8 mouse cellular contexts compared by ENCODE assay signal in the genomic region with DNA sequence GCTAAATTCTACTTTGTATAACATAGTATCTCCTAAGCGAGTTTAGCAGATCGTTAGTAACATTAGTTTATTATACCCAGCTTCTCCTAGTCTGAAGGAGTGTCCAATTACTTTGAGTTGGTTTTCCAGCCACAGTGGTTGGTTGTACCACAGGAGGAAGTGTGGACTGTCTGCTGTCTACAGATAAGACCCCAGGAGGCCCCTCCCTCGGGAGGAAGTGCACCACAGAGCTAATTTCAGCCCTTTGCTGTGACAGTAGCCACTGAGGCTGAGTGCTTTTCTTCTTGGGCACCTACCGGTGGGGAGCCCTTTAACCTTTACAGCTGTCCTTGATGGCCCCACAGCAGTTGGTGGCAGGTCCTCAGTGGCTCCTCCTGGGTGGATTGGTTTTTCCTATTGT. TPM values are rescaled to one million over a fixed set of nuclear protein-coding genes. Genes with fewer than 3 reads are reported as not detected.
A peak's percentile ranks its signal among the peaks of the same experiment; 100 is the strongest.
DNase-seq lines count a peak whose midpoint lies in the region; ATAC-seq and TF ChIP-seq lines count a peak whose summit lies in the region.
"Had no signal": no experiment of that assay in that cellular context is flagged by ENCODE, and none has a peak within 500 bp of the region (broad histone marks: within the 10 kb centered on the region; RNA-seq: fewer than 3 reads in every experiment).

No protein-coding gene starts in this region.

- H3K4me2 ChIP-seq in heart, embryonic 13.5 days = peak overlapping the region; percentile 57
- H3K4me2 ChIP-seq in lung, embryonic 14.5 days = peak overlapping the region; percentile 35; the same call in 1 of the 2 replicates
- H3K4me2 ChIP-seq: embryonic facial prominence, embryonic 13.5 days had no signal

- H3K27me3 ChIP-seq in E14TG2a.4 (ENCODE audit: insufficient read depth, low read length) = no peaks in the 10 kb centered on the region
- no peaks in the 10 kb centered on the region for H3K27me3 ChIP-seq in heart, embryonic 13.5 days (replicated peaks)
- no peaks in the 10 kb centered on the region for H3K27me3 ChIP-seq in lung, embryonic 14.5 days (ENCODE audit: insufficient read depth, low read length)
- no peaks in the 10 kb centered on the region for H3K27me3 ChIP-seq in splenic B cell, adult 2 months (ENCODE audit: control insufficient read depth, insufficient read depth, low read length, poor library complexity, severe bottlenecking)
- H3K27me3 ChIP-seq: embryonic facial prominence, embryonic 13.5 days had no signal

- peak overlapping the region; percentile 85 for H3K27ac ChIP-seq in heart, embryonic 13.5 days (replicated peaks)
- peak overlapping the region; percentile 52; the same call in 1 of the 2 replicates for H3K27ac ChIP-seq in lung, embryonic 14.5 days (ENCODE audit: low read depth)
- H3K27ac ChIP-seq: embryonic facial prominence, embryonic 13.5 days had no signal

- no peaks in the 10 kb centered on the region for H3K9me3 ChIP-seq in E14TG2a.4 (ENCODE audit: low read length)
- no peaks in the 10 kb centered on the region for H3K9me3 ChIP-seq in heart, embryonic 13.5 days
- no peaks in the 10 kb centered on the region for H3K9me3 ChIP-seq in lung, embryonic 14.5 days (ENCODE audit: low read depth, low read length)
- H3K9me3 ChIP-seq: embryonic facial prominence, embryonic 13.5 days had no signal

- peaks cover 62% of the 10 kb centered on the region for H3K4me1 ChIP-seq in E14TG2a.4 (replicated peaks; ENCODE audit: low read depth, low read length)
- peaks cover 78% of the 10 kb centered on the region for H3K4me1 ChIP-seq in heart, embryonic 13.5 days
- H3K4me1 ChIP-seq in lung, embryonic 14.5 days (ENCODE audit: insufficient read depth) = 0 out of 2 replicates have a peak, but pooled peaks cover 3% of the 10 kb centered on the region

- TF ChIP-seq CTCF in E14TG2a.4 (conservative IDR thresholded peaks at IDR 0.05; ENCODE audit: low read length) = no peak
- TF ChIP-seq CTCF in lung, embryonic 14.5 days (IDR thresholded peaks at IDR 0.05; ENCODE audit: low read depth) = no peak

- H3K36me3 ChIP-seq in E14TG2a.4 (ENCODE audit: insufficient read depth, low read length) = peaks cover 20% of the 10 kb centered on the region; the same call in 1 of the 2 replicates
- H3K36me3 ChIP-seq in heart, embryonic 13.5 days = no peaks in the 10 kb centered on the region
- no peaks in the 10 kb centered on the region for H3K36me3 ChIP-seq in lung, embryonic 14.5 days (ENCODE audit: insufficient read depth)
- no peaks in the 10 kb centered on the region; the same call in none of the 2 replicates for H3K36me3 ChIP-seq in splenic B cell, adult 2 months (ENCODE audit: control insufficient read depth, insufficient read depth, low read length, poor library complexity, severe bottlenecking)
- H3K36me3 ChIP-seq: embryonic facial prominence, embryonic 13.5 days had no signal

- peak overlapping the region; percentile 67 for H3K9ac ChIP-seq in heart, embryonic 13.5 days
- no peak overlapping the region for H3K9ac ChIP-seq in lung, embryonic 14.5 days
- H3K9ac ChIP-seq: embryonic facial prominence, embryonic 13.5 days had no signal

- 12% methylated on average over 4 of the region's 4 CpGs for WGBS in heart, embryonic 13.5 days
- WGBS in lung, embryonic 14.5 days = 18% methylated on average over 4 of the region's 4 CpGs

- 0 out of 2 replicates have a peak overlapping the region, but pooled peaks have one; percentile 8 for H3K4me3 ChIP-seq in E14TG2a.4 (replicated peaks; ENCODE audit: low read length)
- H3K4me3 ChIP-seq in heart, embryonic 13.5 days = peak overlapping the region; percentile 24
- H3K4me3 ChIP-seq in lung, embryonic 14.5 days (ENCODE audit: low read depth, low read length) = no peak overlapping the region
- H3K4me3 ChIP-seq: embryonic facial prominence, embryonic 13.5 days had no signal

- peak; percentile 74 for ATAC-seq in heart, embryonic 13.5 days (ENCODE audit: extremely low read depth, insufficient number of reproducible peaks, low FRiP score, low TSS enrichment)
- peak; percentile 54; the same call in 1 of the 2 replicates for ATAC-seq in lung, embryonic 14.5 days (ENCODE audit: insufficient read depth)

- peak; percentile 61 to 68 for DNase-seq in B cell, adult 2 months
- DNase-seq in lung, embryonic 14.5 days = peak; percentile 65
- peak; percentile 58 for DNase-seq in splenic B cell, adult 2 months (ENCODE audit: low read depth, low spot score)
- DNase-seq in adrenal gland, adult 8-10 months = no peak
- DNase-seq in frontal cortex, postnatal 36 days (ENCODE audit: low spot score in 2 of 2) = no peak

RNA-seq across cellular contexts. Expression of a gene that starts 9.6 kb away (rescaled TPM):
- 119 and 136 TPM in 2 replicates for polyA plus RNA-seq in heart, embryonic 13.5 days (2015; fragmentation: Nextera tagmentation; extraction: Ambion mirVana)
- 143 and 155 TPM in 2 replicates for polyA plus RNA-seq in lung, embryonic 14.5 days (2014; fragmentation: Nextera tagmentation; extraction: Ambion mirVana)
- total RNA-seq in adrenal gland, adult 8-10 months (2022) = 10 to 100 TPM; 62.7 to 77.9 (median 68.5) TPM

RNA-seq across cellular contexts. Expression of a gene that starts 12.0 kb away (rescaled TPM):
- polyA plus RNA-seq in heart, embryonic 13.5 days (2015; fragmentation: Nextera tagmentation; extraction: Ambion mirVana) = 1.3 and 1.8 TPM in 2 replicates
- 3.2 and 3.8 TPM in 2 replicates for polyA plus RNA-seq in lung, embryonic 14.5 days (2014; fragmentation: Nextera tagmentation; extraction: Ambion mirVana)
- 10 to 100 TPM in 2 of 4 experiments, 1 to 10 TPM in 2; 7.7 to 18.1 (median 13.1) TPM for total RNA-seq in adrenal gland, adult 8-10 months (2022)

RNA-seq across cellular contexts. Expression of a gene that starts 41.7 kb away (rescaled TPM):
- polyA plus RNA-seq in heart, embryonic 13.5 days (2015; fragmentation: Nextera tagmentation; extraction: Ambion mirVana) = 23.4 and 25.6 TPM in 2 replicates
- polyA plus RNA-seq in lung, embryonic 14.5 days (2014; fragmentation: Nextera tagmentation; extraction: Ambion mirVana) = 26.7 and 29.9 TPM in 2 replicates
- 10 to 100 TPM; 15.5 to 19.1 (median 16.3) TPM for total RNA-seq in adrenal gland, adult 8-10 months (2022)

Comparison
In these comparisons a context has a peak if more than half of its experiments do, and no peak if none do; other contexts are left out.
1. DNase-seq: peak in B cell, adult 2 months (2 of 2), lung, embryonic 14.5 days (single experiment) and splenic B cell, adult 2 months (single experiment); none in adrenal gland, adult 8-10 months (single experiment) and frontal cortex, postnatal 36 days (0 of 2).